Mouse (Mus musculus): ENCODE data around the gene Atp6v0a4. TPM values are rescaled to one million over a fixed set of nuclear protein-coding genes. Genes with fewer than 3 reads are reported as not detected.

Gene Atp6v0a4
- polyA plus RNA-seq, 1 experiment from 2014 or later, result 0.37 TPM

- no peaks in the 10 kb centered on the region for H3K27me3 ChIP-seq (replicated peaks; ENCODE audit: control insufficient read depth, insufficient read depth, low read length)
- no peak overlapping the region for H3K27ac ChIP-seq (ENCODE audit: low read depth, low read length)
- 87% methylated on average over 7 of the region's 7 CpGs for WGBS
- ATAC-seq, result no peak
- H3K4me1 ChIP-seq (replicated peaks; ENCODE audit: control insufficient read depth, insufficient read depth, low read length), result no peaks in the 10 kb centered on the region
- no peak overlapping the region for H3K9ac ChIP-seq (ENCODE audit: low read depth, low read length)
- no peak overlapping the region for H3K4me3 ChIP-seq (ENCODE audit: low read depth, low read length)
- no peak for TF ChIP-seq CTCF (IDR thresholded peaks at IDR 0.05; ENCODE audit: low read depth)
- H3K9me3 ChIP-seq (ENCODE audit: control insufficient read depth), result no peaks in the 10 kb centered on the region
- H3K36me3 ChIP-seq (ENCODE audit: control insufficient read depth, insufficient read depth), result no peaks in the 10 kb centered on the region
- no peak overlapping the region for H3K4me2 ChIP-seq (replicated peaks; ENCODE audit: low read depth)
Measured at GRCm38 (mm10) chr6:38021406-38021805, 103.0 kb downstream of the Atp6v0a4 start.

- Histone ChIP-seq H3K4me2 (replicated peaks; ENCODE audit: low read depth) (no peak overlapping the region), H3K27ac (ENCODE audit: low read depth, low read length) (no peak overlapping the region), H3K27me3 (replicated peaks; ENCODE audit: control insufficient read depth, insufficient read depth, low read length) (no peaks in the 10 kb centered on the region), H3K9ac (ENCODE audit: low read depth, low read length) (no peak overlapping the region), H3K36me3 (ENCODE audit: control insufficient read depth, insufficient read depth) (no peaks in the 10 kb centered on the region), H3K4me3 (ENCODE audit: low read depth, low read length) (no peak overlapping the region), H3K4me1 (replicated peaks; ENCODE audit: control insufficient read depth, insufficient read depth, low read length) (no peaks in the 10 kb centered on the region), H3K9me3 (ENCODE audit: control insufficient read depth) (no peaks in the 10 kb centered on the region)
- no peak for TF ChIP-seq CTCF (IDR thresholded peaks at IDR 0.05; ENCODE audit: low read depth)
- 87% methylated on average over 2 of the region's 2 CpGs for WGBS
- ATAC-seq, result no peak
Measured at GRCm38 (mm10) chr6:38012829-38013228, 111.6 kb downstream of the Atp6v0a4 start.

- WGBS, result 12% methylated on average over 6 of the region's 6 CpGs
- H3K27ac ChIP-seq (ENCODE audit: low read depth, low read length), result no peak overlapping the region
- H3K36me3 ChIP-seq (ENCODE audit: control insufficient read depth, insufficient read depth), result no peaks in the 10 kb centered on the region
- no peaks in the 10 kb centered on the region for H3K9me3 ChIP-seq (ENCODE audit: control insufficient read depth)
- no peak overlapping the region for H3K4me3 ChIP-seq (ENCODE audit: low read depth, low read length)
- no peak overlapping the region for H3K9ac ChIP-seq (ENCODE audit: low read depth, low read length)
- peak; percentile 25; the same call in 1 of the 2 replicates for ATAC-seq
- no peak overlapping the region for H3K4me2 ChIP-seq (replicated peaks; ENCODE audit: low read depth)
- TF ChIP-seq CTCF (IDR thresholded peaks at IDR 0.05; ENCODE audit: low read depth), result peak; percentile 87
- H3K27me3 ChIP-seq (replicated peaks; ENCODE audit: control insufficient read depth, insufficient read depth, low read length), result no peaks in the 10 kb centered on the region
- no peaks in the 10 kb centered on the region for H3K4me1 ChIP-seq (replicated peaks; ENCODE audit: control insufficient read depth, insufficient read depth, low read length)
Measured at GRCm38 (mm10) chr6:38007459-38007858, 116.9 kb downstream of the Atp6v0a4 start.

Other genes with a start within 250 kb of the Atp6v0a4 start
- 0.68 and 0.94 TPM in 2 replicates for gene Svopl, start 77.6 kb downstream of the Atp6v0a4 start, polyA plus RNA-seq (2015; fragmentation: Nextera tagmentation; extraction: Ambion mirVana)
- not detected in 2 replicates for gene Tmem213, start 15.3 kb downstream of the Atp6v0a4 start, polyA plus RNA-seq (2015; fragmentation: Nextera tagmentation; extraction: Ambion mirVana)
- 0.52 and 0.58 TPM in 2 replicates for gene D630045J12Rik, start 129.4 kb upstream of the Atp6v0a4 start, polyA plus RNA-seq (2015; fragmentation: Nextera tagmentation; extraction: Ambion mirVana)
- 1.6 TPM in 2 replicates for gene Zc3hav1l, start 174.7 kb upstream of the Atp6v0a4 start, polyA plus RNA-seq (2015; fragmentation: Nextera tagmentation; extraction: Ambion mirVana)
- 22.7 and 22.8 TPM in 2 replicates for gene Zc3hav1, start 230.0 kb upstream of the Atp6v0a4 start, polyA plus RNA-seq (2015; fragmentation: Nextera tagmentation; extraction: Ambion mirVana)

Data from intestine, postnatal 0 days (tissue).